Mouse (Mus musculus) layer of hippocampus, adult 8-10 months (tissue): ENCODE measurements around the gene Nudcd2. TPM values are rescaled to one million over a fixed set of nuclear protein-coding genes. Genes with fewer than 3 reads are reported as not detected.
A peak's percentile ranks its signal among the peaks of the same experiment; 100 is the strongest.

Experiments used
- DNase-seq, 2 experiments: peaks; one replicate each; pipeline ENCODE4 v3.0.0; 2022; ENCODE audit warnings: low spot score in 2 of 2
- total RNA-seq, 4 experiments: library from RNA; stranded (reverse); gene quantifications; 2 replicates each; pipeline ENCODE4 v1.2.4; 2022

Gene Nudcd2
- total RNA-seq, 4 experiments from 2014 or later = 16.7 to 21.6 (median 18.3) TPM

- DNase-seq = peak; percentile 93 to 96
These were observed 21.7 kb downstream of the Nudcd2 start, which contains the start of gene Ccng1 for GRCm38 (mm10) chr11:40755109-40755627. Ccng1 (minus strand) TSS chr11:40755311.

GRCm38 (mm10) chr11:40755968-40756367, 22.5 kb downstream of the Nudcd2 start:
- no peak for DNase-seq

GRCm38 (mm10) chr11:40759896-40760295, 26.4 kb downstream of the Nudcd2 start:
- no peak for DNase-seq

GRCm38 (mm10) chr11:40763395-40763794, 29.9 kb downstream of the Nudcd2 start:
- no peak for DNase-seq

GRCm38 (mm10) chr11:40764690-40765089, 31.2 kb downstream of the Nudcd2 start:
- no peak for DNase-seq

GRCm38 (mm10) chr11:40775315-40776269, 42.1 kb downstream of the Nudcd2 start:
- DNase-seq = no peak

GRCm38 (mm10) chr11:40781857-40782256, 48.4 kb downstream of the Nudcd2 start:
- no peak for DNase-seq

GRCm38 (mm10) chr11:40783346-40783745, 49.9 kb downstream of the Nudcd2 start:
- no peak for DNase-seq

GRCm38 (mm10) chr11:40784326-40784725, 50.9 kb downstream of the Nudcd2 start:
- DNase-seq = peak; percentile 29 to 32

GRCm38 (mm10) chr11:40786900-40787299, 53.4 kb downstream of the Nudcd2 start:
- peak; percentile 45 to 60 for DNase-seq

Other genes starting within 250 kb of the Nudcd2 start
- gene Mat2b, start 38.5 kb upstream of the Nudcd2 start, total RNA-seq = 100 to 1,000 TPM; 120 to 127 (median 125) TPM
- under 1 TPM in 3 of 4 experiments, not detected in 1; 0.37 to 0.57 (median 0.45) TPM for gene Hmmr, start 245 bp upstream of the Nudcd2 start, total RNA-seq
- 10 to 100 TPM; 64.8 to 75.7 (median 68.7) TPM for gene Ccng1, start 21.6 kb downstream of the Nudcd2 start, total RNA-seq